Mouse (Mus musculus) cerebellum, postnatal 10 days (tissue): ENCODE results near the gene Ssbp2.
A peak's percentile ranks its signal among the peaks of the same experiment; 100 is the strongest.

ENCODE experiments used
- DNase-seq, 2 experiments: peaks; one replicate each; pipeline ENCODE4 v3.0.0; 2021; ENCODE audit warnings: mixed read lengths in 2 of 2

The Ssbp2 gene

GRCm38 (mm10) chr13:91536711-91537110, 76.6 kb downstream of the Ssbp2 start:
- DNase-seq, result peak; percentile 34 to 45

GRCm38 (mm10) chr13:91540145-91541068, 80.3 kb downstream of the Ssbp2 start:
- no peak for DNase-seq

DNA sequence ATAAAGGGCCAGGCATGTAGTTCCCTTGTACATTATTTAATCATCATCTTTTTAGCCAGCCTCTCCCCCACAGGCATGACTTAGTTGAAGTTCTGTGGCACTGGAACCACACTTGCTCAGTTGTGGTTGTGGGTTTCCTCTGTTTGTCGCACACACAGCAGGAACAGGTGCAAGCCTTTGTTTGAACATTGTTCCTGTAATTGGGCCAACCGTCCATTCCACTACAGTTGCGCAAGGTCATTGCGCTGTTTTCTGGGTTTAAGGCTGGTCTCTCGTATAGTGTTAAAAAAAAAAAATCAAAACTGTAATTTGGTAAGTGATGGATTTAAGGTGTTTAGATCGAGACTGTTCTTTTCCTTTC, 81.0 kb downstream of the Ssbp2 start:
- DNase-seq, result no peak

DNA sequence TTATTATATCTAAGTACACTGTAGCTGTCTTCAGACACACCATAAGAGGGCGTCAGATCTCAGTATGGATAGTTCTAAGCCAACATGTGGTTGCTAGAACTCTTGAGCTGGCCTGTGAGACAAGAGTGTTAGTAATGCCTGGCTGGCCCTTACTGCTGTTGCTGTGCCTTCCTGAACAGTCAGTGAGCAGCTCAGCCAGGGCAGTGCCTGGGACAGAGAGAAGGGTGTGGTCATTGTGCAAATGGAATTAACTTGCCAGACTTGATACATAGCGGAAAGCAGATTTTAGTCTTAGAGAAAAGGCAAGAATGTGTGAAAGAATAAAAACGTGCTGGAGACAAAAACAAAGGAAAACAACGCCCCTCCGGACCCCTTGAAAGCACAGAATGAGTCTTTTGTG, 83.5 kb downstream of the Ssbp2 start:
- no peak for DNase-seq

GRCm38 (mm10) chr13:91564047-91564446, 104.0 kb downstream of the Ssbp2 start:
- DNase-seq, result no peak

DNA sequence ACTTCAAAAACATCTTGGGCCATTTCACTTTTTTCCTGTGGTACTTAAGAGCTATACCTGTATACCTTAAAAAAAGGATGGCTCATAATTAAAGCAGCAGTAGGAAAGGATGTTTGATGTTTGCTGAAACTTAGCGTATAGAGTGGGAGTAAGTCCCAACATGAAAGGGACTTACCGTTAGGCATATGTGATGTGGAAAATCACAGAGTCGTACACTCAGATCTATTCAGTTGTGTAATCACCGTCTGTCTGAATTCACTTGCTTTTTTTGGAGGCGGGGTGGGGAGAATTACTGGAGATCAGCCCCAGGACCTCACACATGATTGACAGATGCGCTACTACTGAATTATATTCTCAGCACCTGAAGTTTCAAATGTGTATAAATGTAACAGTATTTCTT, 104.7 kb downstream of the Ssbp2 start:
- peak; percentile 22 to 23 for DNase-seq

DNA sequence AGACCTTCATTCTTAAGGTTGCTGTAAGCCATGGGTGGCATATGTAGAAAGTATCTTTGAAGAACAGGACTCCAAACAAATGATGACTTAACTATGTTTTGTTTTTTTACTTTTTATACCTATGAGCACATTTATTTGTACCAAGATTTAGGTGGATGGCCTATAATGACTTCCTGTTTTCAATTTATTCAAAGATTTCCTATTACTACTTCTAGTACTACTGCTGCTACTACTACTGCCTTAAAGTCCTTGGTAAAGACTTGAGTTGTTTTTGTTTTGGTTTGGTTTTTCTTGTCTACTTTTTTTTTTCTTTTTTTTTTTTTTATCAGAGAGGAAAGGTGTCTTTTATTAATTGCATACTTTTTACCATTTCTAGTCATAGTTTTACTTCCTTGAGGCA, 121.4 kb downstream of the Ssbp2 start:
- DNase-seq, result no peak

DNA sequence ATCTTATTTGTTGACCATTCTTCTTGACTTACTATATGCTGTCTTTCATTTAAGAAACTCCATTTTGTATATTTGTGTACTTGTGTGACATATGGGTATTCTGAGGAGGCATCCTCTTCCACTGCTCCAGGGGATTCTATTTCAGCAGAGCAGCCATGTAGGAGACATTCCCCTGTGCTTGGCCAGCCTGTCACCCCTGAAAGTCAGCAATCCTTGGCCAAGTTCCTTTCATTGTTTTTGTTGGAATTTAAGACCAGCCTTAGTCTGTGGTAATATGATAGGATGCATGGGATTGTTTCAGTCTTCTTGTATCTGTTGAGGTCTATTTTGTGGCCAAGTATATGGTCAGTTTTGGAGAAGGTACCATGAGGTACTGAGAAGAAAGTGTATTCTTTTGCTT, 122.1 kb downstream of the Ssbp2 start:
- DNase-seq, result no peak

DNA sequence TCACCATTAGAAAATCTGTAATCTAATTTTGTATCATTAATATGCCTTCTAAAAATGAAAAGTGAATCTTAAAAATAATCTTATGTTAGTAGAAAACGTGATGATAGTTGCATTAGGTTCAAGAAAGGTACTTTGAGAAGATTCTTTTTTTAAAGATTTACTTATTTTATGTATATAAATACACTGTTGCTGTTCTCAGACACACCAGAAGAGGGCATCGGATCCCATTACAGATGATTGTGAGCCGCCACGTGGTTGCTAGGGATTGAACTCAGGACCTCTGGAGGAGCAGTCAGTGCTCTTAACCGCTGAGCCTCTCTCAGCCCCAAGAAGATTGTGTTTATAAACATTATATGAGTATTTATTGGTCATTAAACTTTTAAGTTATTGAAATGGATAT, 126.3 kb downstream of the Ssbp2 start:
- DNase-seq, result no peak

- DNase-seq, result no peak
Observed at GRCm38 (mm10) chr13:91588475-91588874, 128.4 kb downstream of the Ssbp2 start.

DNA sequence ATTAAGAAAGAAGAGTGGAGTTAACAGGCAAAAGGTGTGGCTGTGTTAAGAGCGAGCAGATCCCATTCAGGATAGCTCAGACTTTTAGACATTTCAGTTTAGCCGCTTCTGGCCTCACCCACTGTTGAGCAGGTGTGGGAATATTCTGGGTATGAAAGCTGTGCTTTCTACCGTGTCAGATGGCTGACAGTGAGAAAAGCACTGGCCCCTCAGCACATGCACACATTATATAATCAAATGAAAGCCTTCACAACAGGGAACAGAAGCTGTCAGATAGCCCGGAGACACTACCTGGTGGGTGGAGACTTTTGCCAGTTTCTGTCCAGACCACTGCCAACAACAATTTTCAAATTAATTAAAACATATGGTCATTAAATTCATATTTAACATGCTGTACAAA, 131.8 kb downstream of the Ssbp2 start:
- peak; percentile 36 to 43 for DNase-seq

GRCm38 (mm10) chr13:91595284-91595683, 135.2 kb downstream of the Ssbp2 start:
- DNase-seq, result no peak

DNA sequence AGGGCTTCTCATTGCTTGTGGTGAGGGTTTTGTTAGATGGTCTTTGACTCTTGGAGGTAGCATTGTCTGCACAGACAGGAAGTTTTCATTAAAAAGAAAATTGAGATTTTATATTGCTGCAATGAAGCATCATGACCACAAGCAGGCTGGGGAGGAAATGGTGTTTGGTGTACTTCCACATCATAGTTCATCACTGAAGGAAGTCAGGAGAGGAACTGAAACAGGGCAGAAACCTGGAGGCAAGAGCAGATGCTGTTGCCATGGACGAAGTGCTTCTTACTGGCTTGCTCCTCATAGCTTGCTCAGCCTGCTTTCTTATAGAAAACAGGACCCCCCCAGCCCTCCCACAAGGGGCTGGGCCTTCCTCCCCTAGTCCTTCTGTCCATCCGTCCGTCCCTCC, 139.5 kb downstream of the Ssbp2 start:
- DNase-seq, result no peak

DNA sequence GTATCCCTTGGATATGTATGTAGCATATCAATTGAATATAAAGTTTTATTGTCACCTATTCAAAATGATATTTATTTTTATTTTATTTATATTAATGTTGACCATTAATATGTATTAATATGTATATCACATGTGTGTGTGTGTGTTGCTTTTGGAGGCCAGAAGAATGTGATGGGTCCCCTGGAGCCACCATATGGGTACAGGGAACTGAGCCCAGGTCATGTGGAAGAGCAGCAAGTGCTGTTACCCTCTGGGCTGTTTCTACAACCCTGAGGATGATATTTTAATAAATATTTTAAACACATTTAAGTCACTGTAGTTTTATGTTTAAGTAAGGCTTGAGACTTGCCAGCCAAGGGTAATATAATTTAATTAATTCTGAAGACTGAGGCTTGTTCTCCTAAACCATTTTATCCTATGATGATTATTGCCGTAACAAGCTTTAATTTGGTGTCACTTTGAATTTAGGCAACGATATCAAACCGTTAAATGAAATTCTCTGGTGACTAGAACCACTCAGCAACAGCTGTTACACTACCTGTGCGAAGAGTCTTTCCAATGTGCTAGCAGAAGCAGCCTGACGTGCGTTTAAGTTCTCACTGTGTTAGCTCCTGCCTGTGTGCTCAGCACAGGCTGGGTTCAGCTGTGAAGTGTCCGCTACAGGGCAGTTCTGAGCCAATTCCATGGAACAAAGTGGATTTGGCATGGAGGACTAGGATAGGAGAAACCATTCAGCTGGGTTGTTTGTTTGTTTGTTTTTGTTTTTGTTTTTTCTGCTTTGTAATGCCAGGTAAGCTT, 145.2 kb downstream of the Ssbp2 start:
- peak; percentile 68 to 72 for DNase-seq

GRCm38 (mm10) chr13:91610601-91611000, 150.5 kb downstream of the Ssbp2 start:
- DNase-seq, result no peak

DNA sequence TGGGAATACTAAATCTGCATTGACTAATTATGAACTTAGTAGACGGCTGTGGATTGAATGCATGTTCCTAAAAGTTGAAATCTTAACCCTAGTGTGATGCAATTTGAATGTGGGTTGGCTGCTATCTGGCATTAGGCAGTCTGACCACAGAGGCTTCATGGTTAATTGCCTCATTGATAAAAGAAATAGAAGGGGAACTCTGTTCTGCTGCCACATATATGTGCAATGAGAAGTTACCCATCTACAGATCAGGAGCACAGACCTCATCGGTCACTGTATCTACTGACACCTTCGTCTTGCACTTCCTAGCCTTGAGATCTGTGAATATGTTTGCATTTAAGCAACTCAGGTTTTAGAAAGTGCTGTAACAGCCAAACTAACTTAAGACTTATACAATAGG, 151.8 kb downstream of the Ssbp2 start:
- DNase-seq, result no peak

DNA sequence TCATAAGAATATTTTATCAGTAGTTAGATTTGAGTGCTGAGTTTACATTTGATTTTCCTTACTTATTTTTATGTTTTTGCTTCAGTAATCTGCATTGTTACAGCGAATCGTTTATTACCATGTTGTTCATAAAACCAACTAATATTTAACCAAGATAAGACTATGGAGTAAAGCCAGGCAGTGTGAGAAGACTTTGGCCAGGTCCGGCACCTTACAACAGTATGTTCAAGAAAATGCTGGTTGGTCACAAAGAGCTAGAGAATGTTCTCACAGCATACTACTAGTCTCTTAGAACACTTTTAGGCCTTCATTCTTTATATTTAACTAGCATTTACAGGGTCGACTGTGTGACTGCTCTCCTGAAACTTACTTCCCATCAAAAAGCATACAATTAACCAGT, 152.5 kb downstream of the Ssbp2 start:
- no peak for DNase-seq

DNA sequence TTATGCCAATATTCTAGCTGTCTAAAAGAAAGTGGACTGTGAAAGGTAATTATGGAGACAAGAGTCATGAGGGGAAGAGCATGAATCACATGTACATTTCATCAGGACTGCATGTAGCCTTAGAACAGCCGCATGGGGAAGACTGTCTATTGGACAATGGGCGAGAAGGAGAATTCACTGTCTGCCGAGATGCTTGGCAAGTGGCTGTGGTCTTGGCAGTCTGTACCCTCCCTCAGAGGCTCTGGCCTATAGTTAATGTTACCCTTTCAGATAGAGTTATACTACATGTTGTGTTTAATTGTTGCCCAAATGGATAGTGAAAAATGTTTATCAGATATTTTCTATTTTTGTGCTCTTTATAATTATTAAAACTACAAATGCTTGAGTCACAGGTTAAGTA, 156.0 kb downstream of the Ssbp2 start:
- peak; percentile 44 to 65 for DNase-seq

GRCm38 (mm10) chr13:91616876-91617275, 156.8 kb downstream of the Ssbp2 start:
- no peak for DNase-seq

- DNase-seq, result no peak
Observed at GRCm38 (mm10) chr13:91619431-91619830, 159.3 kb downstream of the Ssbp2 start.

GRCm38 (mm10) chr13:91620541-91620940, 160.5 kb downstream of the Ssbp2 start:
- DNase-seq, result no peak

GRCm38 (mm10) chr13:91631291-91631799, 171.3 kb downstream of the Ssbp2 start:
- DNase-seq, result no peak

DNA sequence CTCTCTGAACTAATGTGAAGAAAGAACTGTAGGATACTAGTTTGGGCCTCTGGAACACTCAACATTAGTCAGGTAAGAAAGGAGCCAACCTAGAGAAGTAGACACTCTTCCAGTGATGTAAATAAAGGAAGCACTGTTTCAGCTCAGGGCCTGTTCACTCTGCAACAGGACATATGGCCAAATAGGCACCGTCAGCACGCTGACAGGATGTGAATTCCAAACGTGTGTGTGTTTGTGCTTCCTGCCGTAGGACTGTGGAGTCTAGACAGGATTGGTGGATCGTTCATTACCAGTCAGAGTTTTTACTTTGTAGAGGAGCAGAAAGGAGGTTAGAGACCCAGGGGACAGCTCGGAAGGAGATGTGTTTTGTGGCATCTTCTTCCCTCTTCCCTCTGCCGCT, 174.0 kb downstream of the Ssbp2 start:
- DNase-seq, result no peak

DNA sequence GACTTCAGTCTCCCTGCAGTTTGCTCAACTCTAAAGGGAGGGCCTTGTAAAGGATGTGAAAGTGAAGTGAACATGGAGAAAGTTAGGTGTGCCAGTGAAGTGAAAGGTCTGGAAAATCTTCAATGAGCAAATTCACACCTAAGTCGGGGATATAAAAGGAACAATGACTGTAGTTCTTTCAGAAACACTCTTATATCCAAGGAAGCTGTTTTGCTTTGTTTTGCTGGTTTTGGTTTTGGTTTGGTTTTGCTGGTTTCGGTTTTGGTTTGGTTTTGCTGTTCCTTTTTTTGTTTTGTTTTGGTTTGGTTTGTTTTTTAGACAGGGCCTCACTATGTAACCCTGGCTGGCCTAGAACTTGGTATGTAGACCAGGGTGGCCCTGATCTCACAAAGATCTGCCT, 175.9 kb downstream of the Ssbp2 start:
- DNase-seq, result no peak
